Mouse (Mus musculus) megakaryocyte, embryonic 14.5 days (primary cell): ENCODE measurements around the gene Mllt11.

Source experiments
- FLI1 ChIP-seq: IDR thresholded peaks from 2 replicates; pipeline ENCODE4 v1.6.1; 2012; ENCODE audit warnings: low read length, inconsistent platforms, mixed read lengths
- GATA1 ChIP-seq: IDR thresholded peaks from 3 replicates; pipeline ENCODE4 v1.6.1; 2012; ENCODE audit warnings: mixed read lengths, low read length, inconsistent platforms, borderline replicate concordance

GRCm38 (mm10) chr3:95177583-95177982 lies 54.4 kb downstream of the Mllt11 start:
- no peak for TF ChIP-seq GATA1
- TF ChIP-seq FLI1 = no peak
